Comparison of ENCODE assay signal across 8 mouse cellular contexts in the genomic region with DNA sequence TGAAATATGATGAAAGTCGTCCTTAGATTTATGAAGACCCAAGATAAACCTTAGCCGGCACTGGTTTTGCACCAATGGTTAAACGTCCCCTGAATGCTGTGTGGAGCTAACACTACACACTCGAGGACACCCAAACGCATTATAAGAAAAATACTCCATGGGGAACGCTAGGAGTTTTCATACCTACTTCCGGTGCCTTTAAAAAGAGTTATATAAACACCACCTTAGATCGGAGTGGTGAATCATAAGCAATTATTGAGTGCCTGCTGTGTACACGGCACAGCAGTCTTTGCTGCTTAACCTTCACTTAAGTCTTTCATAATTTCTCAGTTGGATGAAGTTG. TPM values are rescaled to one million over a fixed set of nuclear protein-coding genes. Genes with fewer than 3 reads are reported as not detected.
DNase-seq lines count a peak whose midpoint lies in the region; ATAC-seq and TF ChIP-seq lines count a peak whose summit lies in the region.

No protein-coding gene starts in this region.

- ATAC-seq in heart, embryonic 13.5 days (ENCODE audit: extremely low read depth, insufficient number of reproducible peaks, low FRiP score, low TSS enrichment), result no peak
- ATAC-seq in G1E (ENCODE audit: extremely low read depth, insufficient number of reproducible peaks, low FRiP score, poor library complexity, severe bottlenecking), result 0 out of 2 replicates have a peak, but pooled peaks have one; percentile 10
- no peak for ATAC-seq in forebrain, postnatal 0 days
- 0 out of 2 replicates have a peak, but pooled peaks have one; percentile 16 for ATAC-seq in megakaryocyte-erythroid progenitor cell, adult 5-6 weeks (replicated peaks; ENCODE audit: low FRiP score, low TSS enrichment, poor library complexity, severe bottlenecking)
- ATAC-seq in CD4-positive, CD25-positive, alpha-beta regulatory T cell, adult 4 months, result no peak

- peak overlapping the region; percentile 99 for H3K27ac ChIP-seq in heart, embryonic 13.5 days (replicated peaks)
- peak overlapping the region; percentile 100 for H3K27ac ChIP-seq in forebrain, postnatal 0 days (ENCODE audit: low read depth, low read length)

- 15% methylated on average over 9 of the region's 9 CpGs for WGBS in heart, embryonic 13.5 days
- WGBS in forebrain, postnatal 0 days, result 18% methylated on average over 9 of the region's 9 CpGs

- no peaks in the 10 kb centered on the region for H3K36me3 ChIP-seq in heart, embryonic 13.5 days
- H3K36me3 ChIP-seq in G1E (replicated peaks), result no peaks in the 10 kb centered on the region
- H3K36me3 ChIP-seq in forebrain, postnatal 0 days (ENCODE audit: insufficient read depth), result no peaks in the 10 kb centered on the region

- peaks cover 24% of the 10 kb centered on the region for H3K4me1 ChIP-seq in heart, embryonic 13.5 days
- H3K4me1 ChIP-seq in G1E (ENCODE audit: insufficient read depth, low read depth, low read length), result peaks cover 16% of the 10 kb centered on the region
- no peaks in the 10 kb centered on the region; the same call in 1 of the 2 replicates for H3K4me1 ChIP-seq in forebrain, postnatal 0 days (ENCODE audit: insufficient read depth)

- H3K27me3 ChIP-seq in heart, embryonic 13.5 days (replicated peaks), result no peaks in the 10 kb centered on the region
- no peaks in the 10 kb centered on the region for H3K27me3 ChIP-seq in G1E (ENCODE audit: insufficient read depth, low read length)
- H3K27me3 ChIP-seq in forebrain, postnatal 0 days (ENCODE audit: insufficient read depth, low read length), result no peaks in the 10 kb centered on the region

- H3K9me3 ChIP-seq in heart, embryonic 13.5 days, result no peaks in the 10 kb centered on the region
- H3K9me3 ChIP-seq in G1E (replicated peaks), result no peaks in the 10 kb centered on the region
- no peaks in the 10 kb centered on the region for H3K9me3 ChIP-seq in forebrain, postnatal 0 days (ENCODE audit: low read length)

- H3K4me3 ChIP-seq in heart, embryonic 13.5 days, result peak overlapping the region; percentile 92
- H3K4me3 ChIP-seq in G1E (ENCODE audit: low read depth, low read length), result peak overlapping the region; percentile 82
- peak overlapping the region; percentile 77 for H3K4me3 ChIP-seq in forebrain, postnatal 0 days (ENCODE audit: low read depth, low read length)

- H3K4me2 ChIP-seq in heart, embryonic 13.5 days, result peak overlapping the region; percentile 85
- peak overlapping the region; percentile 53 for H3K4me2 ChIP-seq in forebrain, postnatal 0 days (ENCODE audit: low read depth)

- H3K9ac ChIP-seq in heart, embryonic 13.5 days, result peak overlapping the region; percentile 99
- peak overlapping the region; percentile 99 for H3K9ac ChIP-seq in forebrain, postnatal 0 days

- no peak for TF ChIP-seq CTCF in G1E (IDR thresholded peaks at IDR 0.05; ENCODE audit: low read depth, low read length)
- no peak for TF ChIP-seq CTCF in forebrain, postnatal 0 days (IDR thresholded peaks at IDR 0.05; ENCODE audit: low read depth)

- DNase-seq in heart, adult 9 months (ENCODE audit: low spot score in 2 of 2), result no peak
- peak; percentile 9 for DNase-seq in G1E (ENCODE audit: low spot score)
- DNase-seq in forebrain, postnatal 0 days, result peak; percentile 41
- no peak for DNase-seq in right cerebral cortex, adult 2 months (ENCODE audit: low spot score in 2 of 2)
- DNase-seq in kidney, adult 9 months, result no peak

RNA-seq across cellular contexts. Expression of a gene that starts 0.7 kb away (rescaled TPM):
- 5.0 and 5.2 TPM in 2 replicates for polyA plus RNA-seq in heart, embryonic 13.5 days (2015; fragmentation: Nextera tagmentation; extraction: Ambion mirVana)
- total RNA-seq in G1E (2014; fragmentation: Nextera tagmentation) (37.0 and 49.1 TPM in 2 replicates), G1E (2017) (11.6 and 12.2 TPM in 2 replicates)
- polyA plus RNA-seq in G1E (2012), result 32.4 and 45.0 TPM in 2 replicates
- 40.5 and 51.6 TPM in 2 replicates for total RNA-seq in forebrain, postnatal 0 days (2014; rRNA removed)
- 8.0 and 10.5 TPM in 2 replicates for polyA plus RNA-seq in forebrain, postnatal 0 days (2015; fragmentation: Nextera tagmentation; extraction: Ambion mirVana)
- 28.8 and 29.2 TPM in 2 replicates for total RNA-seq in megakaryocyte-erythroid progenitor cell, adult 5-6 weeks (2014; fragmentation: Nextera tagmentation)
- 9.2 and 17.7 TPM in 2 replicates for total RNA-seq in megakaryocyte-erythroid progenitor cell, adult 5-6 weeks (2017)
- 10 to 100 TPM; 12.5 to 16.0 TPM for polyA plus RNA-seq in CD4-positive, CD25-positive, alpha-beta regulatory T cell, adult 4 months (2017; shearing (Covaris generic))

Comparison
In these comparisons a context has a peak if more than half of its experiments do, and no peak if none do; other contexts are left out.
1. ATAC-seq: peak in G1E (single experiment) and megakaryocyte-erythroid progenitor cell, adult 5-6 weeks (single experiment); none in heart, embryonic 13.5 days (single experiment), forebrain, postnatal 0 days (single experiment) and CD4-positive, CD25-positive, alpha-beta regulatory T cell, adult 4 months (single experiment).
2. DNase-seq: peak in G1E (single experiment) and forebrain, postnatal 0 days (single experiment); none in heart, adult 9 months (0 of 2), right cerebral cortex, adult 2 months (0 of 2) and kidney, adult 9 months (single experiment).
3. Peak in every context shown above with its lines, with median percentiles within 50 percentile points of each other: H3K4me3 ChIP-seq.